Mouse (Mus musculus): Measurements from ENCODE around the gene Tbpl1. TPM values are rescaled to one million over a fixed set of nuclear protein-coding genes. Genes with fewer than 3 reads are reported as not detected.

Gene Tbpl1
- polyA plus RNA-seq (2015; fragmentation: Nextera tagmentation; extraction: Ambion mirVana), result 88.8 and 99.7 TPM in 2 replicates

- under 1% methylated on average over 76 of the region's 77 CpGs for WGBS
- no peaks in the 10 kb centered on the region for H3K36me3 ChIP-seq (ENCODE audit: control insufficient read depth, insufficient read depth, low read length)
- peak within 1 kb of the TSS; percentile 71 for H3K4me2 ChIP-seq (ENCODE audit: low read length)
- H3K27me3 ChIP-seq (ENCODE audit: control insufficient read depth, insufficient read depth, low read depth, low read length), result no peaks in the 10 kb centered on the region
- ATAC-seq, result peak; percentile 99
- no peaks in the 10 kb centered on the region for H3K9me3 ChIP-seq (replicated peaks; ENCODE audit: control insufficient read depth, low read length, poor library complexity, severe bottlenecking)
- H3K9ac ChIP-seq (ENCODE audit: low read depth, low read length), result peak within 1 kb of the TSS; percentile 97
- H3K4me3 ChIP-seq (ENCODE audit: low read depth, low read length), result peak within 1 kb of the TSS; percentile 69
- peak within 1 kb of the TSS; percentile 95 for H3K27ac ChIP-seq (ENCODE audit: low read length)
- peaks cover 34% of the 10 kb centered on the region for H3K4me1 ChIP-seq (ENCODE audit: control insufficient read depth, insufficient read depth, low read length)
Observed at GRCm38 (mm10) chr10:22731272-22732093, at the start of gene Tbpl1. Tbpl1 (minus strand) TSS chr10:22731938.

GRCm38 (mm10) chr10:22781466-22781865, 49.7 kb upstream of the Tbpl1 start:
- H3K4me3 ChIP-seq (ENCODE audit: low read depth, low read length), result no peak overlapping the region
- H3K27ac ChIP-seq (ENCODE audit: low read length), result no peak overlapping the region
- no peaks in the 10 kb centered on the region for H3K9me3 ChIP-seq (replicated peaks; ENCODE audit: control insufficient read depth, low read length, poor library complexity, severe bottlenecking)
- no peak overlapping the region for H3K4me2 ChIP-seq (ENCODE audit: low read length)
- H3K9ac ChIP-seq (ENCODE audit: low read depth, low read length), result no peak overlapping the region
- H3K4me1 ChIP-seq (ENCODE audit: control insufficient read depth, insufficient read depth, low read length), result no peaks in the 10 kb centered on the region
- H3K36me3 ChIP-seq (ENCODE audit: control insufficient read depth, insufficient read depth, low read length), result no peaks in the 10 kb centered on the region
- 35% methylated on average over 4 of the region's 4 CpGs for WGBS
- H3K27me3 ChIP-seq (ENCODE audit: control insufficient read depth, insufficient read depth, low read depth, low read length), result no peaks in the 10 kb centered on the region
- ATAC-seq, result no peak

- Histone ChIP-seq H3K4me1 (ENCODE audit: control insufficient read depth, insufficient read depth, low read length) (peaks cover 2% of the 10 kb centered on the region; the same call in 1 of the 2 replicates), H3K27ac (ENCODE audit: low read length) (no peak overlapping the region), H3K9ac (ENCODE audit: low read depth, low read length) (no peak overlapping the region), H3K36me3 (ENCODE audit: control insufficient read depth, insufficient read depth, low read length) (no peaks in the 10 kb centered on the region), H3K4me2 (ENCODE audit: low read length) (no peak overlapping the region), H3K27me3 (ENCODE audit: control insufficient read depth, insufficient read depth, low read depth, low read length) (no peaks in the 10 kb centered on the region), H3K4me3 (ENCODE audit: low read depth, low read length) (no peak overlapping the region), H3K9me3 (replicated peaks; ENCODE audit: control insufficient read depth, low read length, poor library complexity, severe bottlenecking) (no peaks in the 10 kb centered on the region)
- 19% methylated on average over 5 of the region's 5 CpGs for WGBS
- ATAC-seq, result no peak
Observed at GRCm38 (mm10) chr10:22777939-22778338, 46.2 kb upstream of the Tbpl1 start.

GRCm38 (mm10) chr10:22776007-22776698, 44.4 kb upstream of the Tbpl1 start:
- H3K4me3 ChIP-seq (ENCODE audit: low read depth, low read length), result no peak overlapping the region
- H3K4me2 ChIP-seq (ENCODE audit: low read length), result peak overlapping the region; percentile 19; the same call in 1 of the 2 replicates
- H3K9ac ChIP-seq (ENCODE audit: low read depth, low read length), result no peak overlapping the region
- H3K27ac ChIP-seq (ENCODE audit: low read length), result no peak overlapping the region
- peaks cover 2% of the 10 kb centered on the region; the same call in 1 of the 2 replicates for H3K4me1 ChIP-seq (ENCODE audit: control insufficient read depth, insufficient read depth, low read length)
- WGBS, result 11% methylated on average over 7 of the region's 7 CpGs
- no peaks in the 10 kb centered on the region for H3K27me3 ChIP-seq (ENCODE audit: control insufficient read depth, insufficient read depth, low read depth, low read length)
- H3K36me3 ChIP-seq (ENCODE audit: control insufficient read depth, insufficient read depth, low read length), result no peaks in the 10 kb centered on the region
- ATAC-seq, result peak; percentile 80
- no peaks in the 10 kb centered on the region for H3K9me3 ChIP-seq (replicated peaks; ENCODE audit: control insufficient read depth, low read length, poor library complexity, severe bottlenecking)

GRCm38 (mm10) chr10:22775456-22775855, 43.7 kb upstream of the Tbpl1 start:
- H3K27ac ChIP-seq (ENCODE audit: low read length), result no peak overlapping the region
- no peaks in the 10 kb centered on the region for H3K36me3 ChIP-seq (ENCODE audit: control insufficient read depth, insufficient read depth, low read length)
- H3K4me1 ChIP-seq (ENCODE audit: control insufficient read depth, insufficient read depth, low read length), result peaks cover 2% of the 10 kb centered on the region; the same call in 1 of the 2 replicates
- no peak overlapping the region for H3K9ac ChIP-seq (ENCODE audit: low read depth, low read length)
- H3K4me2 ChIP-seq (ENCODE audit: low read length), result no peak overlapping the region
- no peak overlapping the region for H3K4me3 ChIP-seq (ENCODE audit: low read depth, low read length)
- 0 out of 2 replicates have a peak, but pooled peaks have one; percentile 58 for ATAC-seq
- no peaks in the 10 kb centered on the region for H3K27me3 ChIP-seq (ENCODE audit: control insufficient read depth, insufficient read depth, low read depth, low read length)
- 89% methylated on average over 2 of the region's 2 CpGs for WGBS
- H3K9me3 ChIP-seq (replicated peaks; ENCODE audit: control insufficient read depth, low read length, poor library complexity, severe bottlenecking), result no peaks in the 10 kb centered on the region

- Histone ChIP-seq H3K9me3 (replicated peaks; ENCODE audit: control insufficient read depth, low read length, poor library complexity, severe bottlenecking) (no peaks in the 10 kb centered on the region), H3K4me3 (ENCODE audit: low read depth, low read length) (no peak overlapping the region), H3K36me3 (ENCODE audit: control insufficient read depth, insufficient read depth, low read length) (no peaks in the 10 kb centered on the region), H3K27me3 (ENCODE audit: control insufficient read depth, insufficient read depth, low read depth, low read length) (no peaks in the 10 kb centered on the region), H3K27ac (ENCODE audit: low read length) (no peak overlapping the region), H3K4me1 (ENCODE audit: control insufficient read depth, insufficient read depth, low read length) (peaks cover 2% of the 10 kb centered on the region; the same call in 1 of the 2 replicates), H3K9ac (ENCODE audit: low read depth, low read length) (no peak overlapping the region), H3K4me2 (ENCODE audit: low read length) (no peak overlapping the region)
- 90% methylated on average over 3 of the region's 3 CpGs for WGBS
- no peak for ATAC-seq
Observed at GRCm38 (mm10) chr10:22774626-22775025, 42.9 kb upstream of the Tbpl1 start.

GRCm38 (mm10) chr10:22754240-22754639, 22.5 kb upstream of the Tbpl1 start:
- 100% methylated on average over 1 of the region's 1 CpGs for WGBS

GRCm38 (mm10) chr10:22751175-22751682, 19.5 kb upstream of the Tbpl1 start:
- no peaks in the 10 kb centered on the region for H3K36me3 ChIP-seq (ENCODE audit: control insufficient read depth, insufficient read depth, low read length)
- H3K27me3 ChIP-seq (ENCODE audit: control insufficient read depth, insufficient read depth, low read depth, low read length), result no peaks in the 10 kb centered on the region
- no peak overlapping the region for H3K27ac ChIP-seq (ENCODE audit: low read length)
- no peak overlapping the region for H3K4me2 ChIP-seq (ENCODE audit: low read length)
- 79% methylated on average over 5 of the region's 5 CpGs for WGBS
- no peaks in the 10 kb centered on the region for H3K9me3 ChIP-seq (replicated peaks; ENCODE audit: control insufficient read depth, low read length, poor library complexity, severe bottlenecking)
- H3K9ac ChIP-seq (ENCODE audit: low read depth, low read length), result no peak overlapping the region
- no peak overlapping the region for H3K4me3 ChIP-seq (ENCODE audit: low read depth, low read length)
- peaks cover 4% of the 10 kb centered on the region; the same call in 1 of the 2 replicates for H3K4me1 ChIP-seq (ENCODE audit: control insufficient read depth, insufficient read depth, low read length)
- no peak for ATAC-seq

More at GRCm38 (mm10) chr10:22754240-22754639, 22.5 kb upstream of the Tbpl1 start:
- H3K27ac ChIP-seq (ENCODE audit: low read length), result no peak overlapping the region
- H3K36me3 ChIP-seq (ENCODE audit: control insufficient read depth, insufficient read depth, low read length), result no peaks in the 10 kb centered on the region
- H3K4me1 ChIP-seq (ENCODE audit: control insufficient read depth, insufficient read depth, low read length), result no peaks in the 10 kb centered on the region
- H3K4me2 ChIP-seq (ENCODE audit: low read length), result no peak overlapping the region
- no peak for ATAC-seq
- no peaks in the 10 kb centered on the region for H3K27me3 ChIP-seq (ENCODE audit: control insufficient read depth, insufficient read depth, low read depth, low read length)
- H3K4me3 ChIP-seq (ENCODE audit: low read depth, low read length), result no peak overlapping the region
- no peak overlapping the region for H3K9ac ChIP-seq (ENCODE audit: low read depth, low read length)
- H3K9me3 ChIP-seq (replicated peaks; ENCODE audit: control insufficient read depth, low read length, poor library complexity, severe bottlenecking), result no peaks in the 10 kb centered on the region
